Mouse (Mus musculus) forebrain, embryonic 11.5 days (tissue): ENCODE results near the gene Creb3l2. TPM values are rescaled to one million over a fixed set of nuclear protein-coding genes. Genes with fewer than 3 reads are reported as not detected.

Experiments used
- ATAC-seq: fragments of 200-750 bp; cut with Nextera tagmentation; replicated peaks from 2 replicates; pipeline ENCODE4 v1.8.0; 2017; ENCODE audit warnings: moderate TSS enrichment; ENCODE audit not compliant: low FRiP score
- DNase-seq: peaks from one replicate; pipeline ENCODE4 v3.0.0-alpha.2; 2017; ENCODE audit warnings: low spot score
- H3K27ac ChIP-seq: fragments of 300-500 bp; sonication (generic); 2 replicates; pipeline ENCODE4 v1.5.1; 2014; ENCODE audit warnings: low read depth, low read length
- H3K27me3 ChIP-seq: fragments of 300-500 bp; sonication (generic); 2 replicates; pipeline ENCODE4 v1.6.1; 2014; ENCODE audit warnings: mild to moderate bottlenecking, low read length, mixed read lengths; ENCODE audit not compliant: control insufficient read depth, insufficient read depth
- H3K36me3 ChIP-seq: fragments of 300-500 bp; sonication (generic); 2 replicates; pipeline ENCODE4 v1.6.1; 2014; ENCODE audit warnings: mild to moderate bottlenecking, low read length, moderate library complexity, mixed read lengths; ENCODE audit not compliant: control insufficient read depth, insufficient read depth
- H3K4me1 ChIP-seq: fragments of 300-500 bp; sonication (generic); replicated peaks from 2 replicates; pipeline ENCODE4 v1.6.1; 2014; ENCODE audit warnings: low read length, mixed read lengths; ENCODE audit not compliant: control insufficient read depth, insufficient read depth
- H3K4me2 ChIP-seq: fragments of 300-500 bp; sonication (generic); 2 replicates; pipeline ENCODE4 v1.6.1; 2014; ENCODE audit warnings: low read depth, mild to moderate bottlenecking, low read length, moderate library complexity, mixed read lengths; ENCODE audit not compliant: severe bottlenecking
- H3K4me3 ChIP-seq: fragments of 300-500 bp; sonication (generic); 2 replicates; pipeline ENCODE4 v1.5.1; 2014; ENCODE audit warnings: low read depth, low read length
- H3K9ac ChIP-seq: fragments of 300-500 bp; sonication (generic); 2 replicates; pipeline ENCODE4 v1.6.1; 2014; ENCODE audit warnings: low read length
- H3K9me3 ChIP-seq: fragments of 300-500 bp; sonication (generic); 2 replicates; pipeline ENCODE4 v1.6.1; 2016; ENCODE audit warnings: low read length, mixed read lengths; ENCODE audit not compliant: control insufficient read depth
- WGBS: fragments of 180-500 bp; shearing (Covaris S2); extraction: QIAGEN DNeasy Blood & Tissue Kit; methylation state at CpG from one replicate; pipeline ENCODE4 v1.1.7; 2014; 5-methylcytosine and 5-hydroxymethylcytosine counted together
- polyA plus RNA-seq: library from polyadenylated mRNA; unstranded; fragments of >200 nt; fragmentation: Nextera tagmentation; extraction: Ambion mirVana; gene quantifications from 2 replicates; pipeline ENCODE4 v1.2.1, GENCODE M21; 2014

Creb3l2 gene
- polyA plus RNA-seq, 1 experiment from 2014 or later = 6.9 TPM

- DNase-seq (no peak), ATAC-seq (no peak)
- no peak overlapping the region; the same call in 1 of the 2 replicates for H3K9ac ChIP-seq
- no peak overlapping the region for H3K27ac ChIP-seq
- H3K9me3 ChIP-seq = no peaks in the 10 kb centered on the region
- no peaks in the 10 kb centered on the region for H3K27me3 ChIP-seq
- WGBS = 29% methylated on average over 7 of the region's 7 CpGs
- no peak overlapping the region for H3K4me2 ChIP-seq
- H3K4me3 ChIP-seq = no peak overlapping the region
- H3K36me3 ChIP-seq = no peaks in the 10 kb centered on the region
- H3K4me1 ChIP-seq = peaks cover 2% of the 10 kb centered on the region; the same call in 1 of the 2 replicates
Observed at GRCm38 (mm10) chr6:37328671-37329070, 113.3 kb downstream of the Creb3l2 start.

- H3K9me3 ChIP-seq = no peaks in the 10 kb centered on the region
- DNase-seq (no peak), ATAC-seq (no peak)
- no peaks in the 10 kb centered on the region for H3K36me3 ChIP-seq
- no peak overlapping the region for H3K9ac ChIP-seq
- H3K4me3 ChIP-seq = no peak overlapping the region
- peaks cover 2% of the 10 kb centered on the region; the same call in 1 of the 2 replicates for H3K4me1 ChIP-seq
- WGBS = 52% methylated on average over 6 of the region's 6 CpGs
- no peak overlapping the region for H3K27ac ChIP-seq
- no peak overlapping the region for H3K4me2 ChIP-seq
- H3K27me3 ChIP-seq = no peaks in the 10 kb centered on the region
Observed at GRCm38 (mm10) chr6:37327519-37327918, 114.4 kb downstream of the Creb3l2 start.

- H3K9me3 ChIP-seq = no peaks in the 10 kb centered on the region
- H3K27me3 ChIP-seq = no peaks in the 10 kb centered on the region
- H3K4me1 ChIP-seq = peaks cover 2% of the 10 kb centered on the region; the same call in 1 of the 2 replicates
- no peak overlapping the region for H3K4me3 ChIP-seq
- WGBS = 67% methylated on average over 8 of the region's 8 CpGs
- ATAC-seq (no peak), DNase-seq (no peak)
- H3K4me2 ChIP-seq = no peak overlapping the region
- no peak overlapping the region for H3K9ac ChIP-seq
- no peak overlapping the region for H3K27ac ChIP-seq
- no peaks in the 10 kb centered on the region for H3K36me3 ChIP-seq
Observed at GRCm38 (mm10) chr6:37326603-37326955, 115.4 kb downstream of the Creb3l2 start.

GRCm38 (mm10) chr6:37325906-37326602, 115.9 kb downstream of the Creb3l2 start:
- Histone ChIP-seq H3K4me2 (no peak overlapping the region), H3K27me3 (no peaks in the 10 kb centered on the region), H3K9ac (no peak overlapping the region), H3K36me3 (no peaks in the 10 kb centered on the region), H3K9me3 (no peaks in the 10 kb centered on the region), H3K4me3 (no peak overlapping the region), H3K27ac (no peak overlapping the region), H3K4me1 (peaks cover 2% of the 10 kb centered on the region; the same call in 1 of the 2 replicates)
- 93% methylated on average over 9 of the region's 9 CpGs for WGBS
- no peak for ATAC-seq
- DNase-seq = no peak

- no peak overlapping the region for H3K27ac ChIP-seq
- no peak overlapping the region for H3K9ac ChIP-seq
- WGBS = 82% methylated on average over 3 of the region's 3 CpGs
- DNase-seq (no peak), ATAC-seq (no peak)
- H3K4me1 ChIP-seq = peaks cover 2% of the 10 kb centered on the region; the same call in 1 of the 2 replicates
- no peak overlapping the region for H3K4me2 ChIP-seq
- no peaks in the 10 kb centered on the region for H3K9me3 ChIP-seq
- no peaks in the 10 kb centered on the region for H3K27me3 ChIP-seq
- no peak overlapping the region for H3K4me3 ChIP-seq
- no peaks in the 10 kb centered on the region for H3K36me3 ChIP-seq
Observed at GRCm38 (mm10) chr6:37325076-37325475, 116.9 kb downstream of the Creb3l2 start.

- Histone ChIP-seq H3K4me3 (no peak overlapping the region), H3K27ac (no peak overlapping the region), H3K9ac (no peak overlapping the region), H3K4me2 (no peak overlapping the region), H3K27me3 (no peaks in the 10 kb centered on the region), H3K4me1 (no peaks in the 10 kb centered on the region), H3K9me3 (no peaks in the 10 kb centered on the region), H3K36me3 (no peaks in the 10 kb centered on the region)
- no peak for ATAC-seq
- 91% methylated on average over 7 of the region's 7 CpGs for WGBS
- DNase-seq = no peak
Observed at GRCm38 (mm10) chr6:37322641-37323040, 119.3 kb downstream of the Creb3l2 start.

- WGBS = 91% methylated on average over 9 of the region's 9 CpGs
- DNase-seq (no peak), ATAC-seq (no peak)
- Histone ChIP-seq H3K27ac (no peak overlapping the region), H3K4me3 (no peak overlapping the region), H3K36me3 (no peaks in the 10 kb centered on the region), H3K9me3 (no peaks in the 10 kb centered on the region), H3K4me1 (no peaks in the 10 kb centered on the region), H3K9ac (no peak overlapping the region), H3K4me2 (no peak overlapping the region), H3K27me3 (no peaks in the 10 kb centered on the region)
Observed at GRCm38 (mm10) chr6:37322088-37322487, 119.9 kb downstream of the Creb3l2 start.

GRCm38 (mm10) chr6:37317904-37318303, 124.0 kb downstream of the Creb3l2 start:
- Histone ChIP-seq H3K9ac (no peak overlapping the region), H3K27ac (no peak overlapping the region), H3K4me1 (no peaks in the 10 kb centered on the region), H3K4me3 (no peak overlapping the region), H3K4me2 (no peak overlapping the region), H3K9me3 (no peaks in the 10 kb centered on the region), H3K27me3 (no peaks in the 10 kb centered on the region), H3K36me3 (no peaks in the 10 kb centered on the region)
- WGBS = 84% methylated on average over 5 of the region's 5 CpGs
- DNase-seq (no peak), ATAC-seq (no peak)

- Histone ChIP-seq H3K9ac (no peak overlapping the region), H3K36me3 (no peaks in the 10 kb centered on the region), H3K4me3 (no peak overlapping the region), H3K27ac (no peak overlapping the region), H3K27me3 (no peaks in the 10 kb centered on the region), H3K9me3 (no peaks in the 10 kb centered on the region), H3K4me1 (no peaks in the 10 kb centered on the region), H3K4me2 (no peak overlapping the region)
- ATAC-seq = no peak
- no peak for DNase-seq
Observed at GRCm38 (mm10) chr6:37315440-37315839, 126.5 kb downstream of the Creb3l2 start.
